Mouse (Mus musculus) R1 (cell line): ENCODE measurements at regions not wholly inside any gene's neighbourhood (a gene's known extent, or its start where the extent isn't known, plus 50 kb on each side); places are given as distances from the start of the nearest gene placed in this dataset.

Experiments used
- DNase-seq: peaks from one replicate; pipeline ENCODE4 v3.0.0-alpha.2; 2018; ENCODE audit warnings: low read depth, low spot score

GRCm38 (mm10) chr8:80422190-80422589 is 71.4 kb upstream of the Gypa start:
- DNase-seq: no peak

- DNase-seq: no peak
Observed at GRCm38 (mm10) chr8:80416121-80416520, 77.5 kb upstream of the Gypa start.

GRCm38 (mm10) chr8:80399594-80400207 is 93.9 kb upstream of the Gypa start:
- no peak for DNase-seq

GRCm38 (mm10) chr8:80395010-80395409 is 98.6 kb upstream of the Gypa start:
- DNase-seq: no peak

- no peak for DNase-seq
Observed at GRCm38 (mm10) chr8:80393111-80393510, 100.5 kb upstream of the Gypa start.

- peak; percentile 74 for DNase-seq
Observed at GRCm38 (mm10) chr8:80369221-80369620, 124.4 kb upstream of the Gypa start.

GRCm38 (mm10) chr8:80364059-80364458 is 129.5 kb upstream of the Gypa start:
- no peak for DNase-seq

- DNase-seq: no peak
Observed at GRCm38 (mm10) chr8:80343299-80343698, 150.3 kb upstream of the Gypa start.

- DNase-seq: no peak
Observed at GRCm38 (mm10) chr8:80337872-80338271, 155.7 kb upstream of the Gypa start.

- no peak for DNase-seq
Observed at GRCm38 (mm10) chr8:80328676-80329075, 164.9 kb upstream of the Gypa start.

- DNase-seq: no peak
Observed at GRCm38 (mm10) chr8:80325859-80326258, 167.7 kb upstream of the Gypa start.

GRCm38 (mm10) chr8:80325132-80325531 is 168.4 kb upstream of the Gypa start:
- DNase-seq: no peak

GRCm38 (mm10) chr8:80318231-80318870 is 175.2 kb upstream of the Gypa start:
- DNase-seq: no peak

GRCm38 (mm10) chr8:80315371-80315770 is 178.2 kb upstream of the Gypa start:
- DNase-seq: no peak

- no peak for DNase-seq
Observed at GRCm38 (mm10) chr8:80314826-80315225, 178.8 kb upstream of the Gypa start.

- no peak for DNase-seq
Observed at GRCm38 (mm10) chr8:80313883-80314635, 179.5 kb upstream of the Gypa start.

- no peak for DNase-seq
Observed at GRCm38 (mm10) chr8:80307761-80308160, 185.8 kb upstream of the Gypa start.

- DNase-seq: no peak
Observed at GRCm38 (mm10) chr8:80298596-80298995, 195.0 kb upstream of the Gypa start.

GRCm38 (mm10) chr8:80290311-80290710 is 203.3 kb upstream of the Gypa start:
- no peak for DNase-seq

GRCm38 (mm10) chr8:80289282-80289681 is 204.3 kb upstream of the Gypa start:
- no peak for DNase-seq

GRCm38 (mm10) chr8:80268910-80269460 is 211.2 kb upstream of the Hhip start:
- DNase-seq: no peak

- no peak for DNase-seq
Observed at GRCm38 (mm10) chr8:80264915-80265314, 207.1 kb upstream of the Hhip start.
